Mouse (Mus musculus) myocyte (in vitro differentiated cells): ENCODE results near the gene Serpinb7.

Experiments
- MAX ChIP-seq: IDR thresholded peaks from one replicate; pipeline ENCODE4 v1.6.1; 2011; ENCODE audit warnings: low read depth, mild to moderate bottlenecking, control low read depth
- MYOD1 ChIP-seq, 3 experiments: IDR thresholded peaks; one replicate each; pipeline ENCODE4 v1.6.1; 2011; ENCODE audit warnings: control low read depth in 2 of 3, low read depth in 2 of 3, mild to moderate bottlenecking in 2 of 3, moderate library complexity in 1 of 3; ENCODE audit not compliant: insufficient read length in 2 of 3, control insufficient read depth in 1 of 3
- POLR2A ChIP-seq: IDR thresholded peaks from one replicate; pipeline ENCODE4 v1.6.1; 2011; ENCODE audit warnings: low read depth, mild to moderate bottlenecking, control low read depth, moderate library complexity; ENCODE audit not compliant: insufficient read length
- POLR2AphosphoS2 ChIP-seq: IDR thresholded peaks from one replicate; pipeline ENCODE4 v1.6.1; 2011; ENCODE audit warnings: low read depth, control low read depth; ENCODE audit not compliant: insufficient read length

- TF ChIP-seq POLR2A: no peak
- TF ChIP-seq POLR2AphosphoS2: no peak
- no peak for TF ChIP-seq MYOD1 (IDR thresholded peaks at IDR 0.05; ENCODE audit: control insufficient read depth in 1 of 3, insufficient read length in 2 of 3, low read depth in 2 of 3)
- TF ChIP-seq MAX: no peak
Measured at GRCm38 (mm10) chr1:107353046-107353445, 46.4 kb upstream of the Serpinb7 start.
